Mouse (Mus musculus) G1E (cell line): ENCODE data around the gene Il1a.

ENCODE experiments used
- CTCF ChIP-seq: IDR thresholded peaks from 2 replicates; pipeline ENCODE4 v1.5.1; 2012; ENCODE audit warnings: low read depth, low read length, inconsistent platforms, mixed read lengths
- GATA1 ChIP-seq: IDR thresholded peaks from 2 replicates; pipeline ENCODE4 v1.6.1; 2012; ENCODE audit warnings: borderline replicate concordance, low read length, inconsistent platforms, mixed read lengths
- GATA2 ChIP-seq: IDR thresholded peaks from 2 replicates; pipeline ENCODE4 v1.6.1; 2012; ENCODE audit warnings: low read depth, low read length, inconsistent platforms, borderline replicate concordance
- POLR2AphosphoS5 ChIP-seq: IDR thresholded peaks from 2 replicates; pipeline ENCODE4 v1.6.1; 2012; ENCODE audit warnings: low read depth, low read length, inconsistent platforms; ENCODE audit not compliant: insufficient replicate concordance
- TAL1 ChIP-seq: conservative IDR thresholded peaks from 2 replicates; pipeline ENCODE4 v1.6.1; 2012; ENCODE audit warnings: low read depth, low read length, inconsistent platforms, mixed read lengths

DNA sequence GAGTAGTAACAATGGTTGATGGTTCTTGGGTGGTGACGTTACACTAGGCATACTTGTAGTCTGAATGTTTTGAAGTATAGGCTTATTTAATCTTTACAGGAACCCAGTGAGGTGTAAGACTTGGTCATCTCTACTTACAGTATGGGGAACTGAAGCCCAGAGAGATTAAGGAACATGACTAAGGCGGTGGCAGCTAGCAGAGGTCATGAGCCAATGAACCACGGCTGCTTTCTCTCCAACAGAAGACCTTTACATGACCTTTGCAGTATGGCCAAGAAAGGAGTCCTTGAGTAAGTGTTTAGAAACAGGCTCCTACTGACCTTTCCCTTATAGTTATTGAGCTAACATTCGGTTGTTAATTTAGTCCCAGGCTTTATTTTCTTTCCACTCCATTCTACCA is 3.8 kb downstream of the Il1a start:
- TF ChIP-seq CTCF (no peak), TAL1 (no peak), GATA1 (no peak), POLR2AphosphoS5 (no peak), GATA2 (no peak)
